Mouse (Mus musculus) embryonic facial prominence, embryonic 12.5 days (tissue): ENCODE results near the gene Ddb1. TPM values are rescaled to one million over a fixed set of nuclear protein-coding genes. Genes with fewer than 3 reads are reported as not detected.

Source experiments
- ATAC-seq: fragments of 200-750 bp; cut with Nextera tagmentation; 2 replicates; pipeline ENCODE4 v1.8.0; 2017; ENCODE audit not compliant: insufficient number of reproducible peaks, insufficient read depth, low FRiP score, low TSS enrichment
- H3K27ac ChIP-seq: fragments of 300-500 bp; sonication (generic); 2 replicates; pipeline ENCODE4 v1.5.1; 2016; ENCODE audit warnings: mild to moderate bottlenecking
- H3K27me3 ChIP-seq: fragments of 300-500 bp; sonication (generic); 2 replicates; pipeline ENCODE4 v1.6.1; 2016; ENCODE audit warnings: mild to moderate bottlenecking, moderate library complexity
- H3K36me3 ChIP-seq: fragments of 300-500 bp; sonication (generic); 2 replicates; pipeline ENCODE4 v1.6.1; 2016; ENCODE audit warnings: mild to moderate bottlenecking
- H3K4me1 ChIP-seq: fragments of 300-500 bp; sonication (generic); 2 replicates; pipeline ENCODE4 v1.6.1; 2016
- H3K4me2 ChIP-seq: fragments of 300-500 bp; sonication (generic); replicated peaks from 2 replicates; pipeline ENCODE4 v1.6.1; 2016; ENCODE audit warnings: mild to moderate bottlenecking, moderate library complexity
- H3K4me3 ChIP-seq: fragments of 300-500 bp; sonication (generic); 2 replicates; pipeline ENCODE4 v1.5.1; 2016; ENCODE audit warnings: mild to moderate bottlenecking
- H3K9ac ChIP-seq: fragments of 300-500 bp; sonication (generic); 2 replicates; pipeline ENCODE4 v1.6.1; 2016; ENCODE audit warnings: mild to moderate bottlenecking, moderate library complexity
- H3K9me3 ChIP-seq: fragments of 300-500 bp; sonication (generic); 2 replicates; pipeline ENCODE4 v1.6.1; 2016; ENCODE audit warnings: mild to moderate bottlenecking, moderate library complexity
- WGBS: fragments of 180-500 bp; shearing (Covaris S2); methylation state at CpG from one replicate; pipeline ENCODE4 v1.1.7; 2016; 5-methylcytosine and 5-hydroxymethylcytosine counted together
- polyA plus RNA-seq: library from polyadenylated mRNA; unstranded; fragments of >200 nt; fragmentation: Nextera tagmentation; extraction: Ambion mirVana; gene quantifications from 2 replicates; pipeline ENCODE4 v1.2.1, GENCODE M21; 2016

Gene Ddb1
- polyA plus RNA-seq, 1 experiment from 2014 or later, result 434 TPM

DNA sequence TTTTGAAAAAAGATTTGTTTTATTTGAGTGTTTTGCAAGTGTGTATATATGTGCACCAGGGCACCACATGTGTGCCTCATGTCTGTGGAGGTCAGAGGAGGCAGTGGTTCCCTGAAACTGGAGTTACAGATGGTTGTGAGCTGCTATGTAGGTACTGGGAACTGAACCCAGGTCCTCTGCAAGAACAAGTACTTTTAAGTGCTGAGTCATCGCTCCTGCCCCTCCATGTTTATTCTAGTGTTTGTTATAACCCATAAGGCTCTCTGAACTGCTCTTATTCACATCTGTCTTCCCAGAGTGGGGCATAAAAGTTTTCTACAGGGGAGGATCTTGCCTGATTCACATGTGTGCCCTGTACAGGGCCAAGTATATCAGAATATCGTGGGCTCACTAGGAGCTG is 5.5 kb upstream of the Ddb1 start:
- H3K4me1 ChIP-seq, result peaks cover 9% of the 10 kb centered on the region
- no peak overlapping the region for H3K4me2 ChIP-seq
- ATAC-seq, result no peak
- H3K36me3 ChIP-seq, result peaks cover 26% of the 10 kb centered on the region
- H3K27ac ChIP-seq, result no peak overlapping the region
- H3K27me3 ChIP-seq, result no peaks in the 10 kb centered on the region
- 92% methylated on average over 2 of the region's 2 CpGs for WGBS
- H3K4me3 ChIP-seq, result no peak overlapping the region
- H3K9ac ChIP-seq, result no peak overlapping the region
- H3K9me3 ChIP-seq, result no peaks in the 10 kb centered on the region

DNA sequence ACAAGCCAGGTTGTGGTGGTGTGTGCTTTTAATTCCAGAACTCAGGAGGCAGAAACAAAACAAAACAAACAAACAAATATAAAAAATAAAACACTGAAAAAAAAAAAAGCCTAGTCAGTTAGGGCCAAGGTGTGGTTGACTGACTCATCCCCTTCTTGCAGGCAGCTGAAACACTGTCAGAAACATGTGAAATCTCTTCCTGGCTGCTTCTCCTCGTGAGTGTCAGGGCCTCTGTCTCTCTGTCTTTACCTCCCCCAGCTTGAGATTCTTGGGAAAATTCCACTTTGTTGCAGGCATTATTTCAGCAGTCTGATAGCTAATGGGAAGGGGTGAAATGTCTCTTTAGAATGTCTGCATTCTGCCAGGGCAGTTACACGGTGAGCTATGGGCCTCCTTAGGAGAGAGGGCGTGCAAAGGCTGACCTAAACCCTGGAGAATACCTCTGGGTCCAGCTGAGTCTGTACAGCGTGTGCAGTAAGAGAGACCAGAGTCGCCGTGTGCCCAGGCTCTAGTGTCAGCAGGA is 2.8 kb upstream of the Ddb1 start:
- Histone ChIP-seq H3K4me2 (peak overlapping the region; percentile 54), H3K4me3 (peak overlapping the region; percentile 32), H3K9ac (peak overlapping the region; percentile 61), H3K27ac (peak overlapping the region; percentile 94), H3K9me3 (no peaks in the 10 kb centered on the region), H3K4me1 (peaks cover 20% of the 10 kb centered on the region), H3K36me3 (peaks cover 17% of the 10 kb centered on the region), H3K27me3 (no peaks in the 10 kb centered on the region)
- ATAC-seq, result peak; percentile 28; the same call in 1 of the 2 replicates
- WGBS, result 7% methylated on average over 6 of the region's 6 CpGs

DNA sequence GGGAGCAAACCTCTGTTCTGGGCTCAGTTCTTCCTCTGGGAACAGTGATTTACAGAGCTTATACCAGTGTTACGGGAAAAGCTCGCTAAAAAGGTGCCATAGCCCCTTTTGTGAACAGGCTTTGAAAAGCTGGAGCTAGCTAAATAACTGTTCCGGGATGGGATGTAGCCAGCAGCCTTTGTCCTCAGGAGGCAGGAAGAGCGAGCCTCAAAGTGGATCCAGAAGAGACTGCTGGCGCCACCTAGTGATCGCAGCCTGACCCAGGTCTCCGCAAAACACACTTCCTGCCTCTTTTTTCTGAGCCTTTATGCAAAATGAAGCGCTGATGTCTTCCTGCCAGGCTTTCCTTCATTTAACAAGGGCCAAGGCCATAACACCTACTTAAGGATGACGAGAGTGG is 2.3 kb upstream of the Ddb1 start:
- ATAC-seq, result 0 out of 2 replicates have a peak, but pooled peaks have one; percentile 50
- H3K4me3 ChIP-seq, result peak overlapping the region; percentile 32

DNA sequence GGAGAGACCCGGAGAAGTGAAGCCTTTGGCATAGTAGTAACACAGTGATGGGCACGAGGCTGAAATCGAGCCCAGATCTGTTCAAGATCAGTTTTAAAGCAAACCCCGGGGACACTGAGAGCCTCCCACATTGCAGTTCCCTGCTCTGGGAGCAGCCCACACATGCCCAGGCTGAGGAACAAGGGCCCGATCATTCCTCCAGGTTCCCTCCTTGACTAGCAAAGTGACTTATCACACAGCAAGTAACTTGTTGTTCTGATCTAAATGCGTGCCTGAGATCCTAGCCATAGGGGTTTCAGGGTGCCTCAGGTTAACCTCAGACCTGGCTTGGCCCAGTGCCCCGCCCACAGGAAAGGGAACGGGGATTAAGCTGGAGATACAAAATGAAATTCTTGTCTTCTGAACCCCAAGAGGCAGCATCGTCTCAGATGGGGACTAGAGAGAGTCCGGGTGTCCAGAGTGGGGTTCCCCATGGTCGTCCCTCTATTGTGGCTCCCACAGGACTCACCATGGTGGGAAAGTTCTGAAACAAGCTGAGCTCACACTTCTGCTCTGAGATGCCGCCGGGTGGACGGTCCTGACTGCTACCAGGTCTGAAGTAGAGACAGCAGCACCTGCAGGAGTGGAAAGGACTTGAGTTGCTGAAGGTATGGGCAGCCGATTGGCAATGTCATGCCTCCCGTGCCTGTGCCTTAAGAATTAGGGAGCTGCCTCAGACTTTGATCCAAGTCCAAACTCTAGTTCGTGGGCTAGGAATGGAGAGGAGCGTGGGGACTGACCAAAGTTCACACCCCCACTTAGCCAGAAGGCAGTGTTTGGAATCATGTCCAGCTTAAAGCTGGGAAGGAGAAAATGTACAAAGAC is 1.2 kb upstream of the Ddb1 start:
- H3K9ac ChIP-seq, result peak overlapping the region; percentile 92; the same call in 1 of the 2 replicates

More for the DNA sequence above, 2.3 kb upstream of the Ddb1 start:
- Histone ChIP-seq H3K36me3 (peaks cover 22% of the 10 kb centered on the region), H3K4me2 (peak overlapping the region; percentile 54), H3K9me3 (no peaks in the 10 kb centered on the region), H3K27me3 (no peaks in the 10 kb centered on the region), H3K27ac (peak overlapping the region; percentile 94), H3K9ac (peak overlapping the region; percentile 61), H3K4me1 (peaks cover 25% of the 10 kb centered on the region)
- 1% methylated on average over 9 of the region's 9 CpGs for whole genome bisulfite sequencing

DNA sequence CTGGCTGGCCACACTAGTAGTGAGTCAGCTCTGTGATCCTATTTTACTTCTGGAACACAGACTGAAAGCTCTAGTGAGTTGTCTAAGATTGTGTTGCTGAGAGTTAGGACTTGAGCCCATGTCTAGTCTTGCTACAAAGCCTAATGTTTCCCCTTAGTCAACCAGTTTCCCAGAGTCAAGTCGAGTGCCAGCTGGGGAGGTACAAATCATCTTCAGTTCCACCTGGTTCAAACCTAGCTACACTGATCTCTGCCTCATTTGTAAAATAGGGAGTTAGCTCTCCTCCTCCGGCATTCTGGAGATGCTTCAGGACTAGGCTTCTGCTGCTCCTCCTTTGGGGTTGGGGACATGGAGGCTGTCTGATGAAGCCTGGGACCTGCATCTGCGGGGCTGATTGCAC is 593 bp upstream of the Ddb1 start:
- peak overlapping the region; percentile 93 for H3K27ac ChIP-seq
- 53% methylated on average over 3 of the region's 3 CpGs for WGBS

More for the DNA sequence above, 1.2 kb upstream of the Ddb1 start:
- no peak overlapping the region for H3K4me2 ChIP-seq
- H3K4me1 ChIP-seq, result peaks cover 27% of the 10 kb centered on the region
- H3K36me3 ChIP-seq, result peaks cover 24% of the 10 kb centered on the region
- ATAC-seq, result no peak
- 86% methylated on average over 18 of the region's 18 CpGs for WGBS
- H3K27ac ChIP-seq, result peak overlapping the region; percentile 94
- no peak overlapping the region for H3K4me3 ChIP-seq
- H3K27me3 ChIP-seq, result no peaks in the 10 kb centered on the region
- no peaks in the 10 kb centered on the region for H3K9me3 ChIP-seq

DNA sequence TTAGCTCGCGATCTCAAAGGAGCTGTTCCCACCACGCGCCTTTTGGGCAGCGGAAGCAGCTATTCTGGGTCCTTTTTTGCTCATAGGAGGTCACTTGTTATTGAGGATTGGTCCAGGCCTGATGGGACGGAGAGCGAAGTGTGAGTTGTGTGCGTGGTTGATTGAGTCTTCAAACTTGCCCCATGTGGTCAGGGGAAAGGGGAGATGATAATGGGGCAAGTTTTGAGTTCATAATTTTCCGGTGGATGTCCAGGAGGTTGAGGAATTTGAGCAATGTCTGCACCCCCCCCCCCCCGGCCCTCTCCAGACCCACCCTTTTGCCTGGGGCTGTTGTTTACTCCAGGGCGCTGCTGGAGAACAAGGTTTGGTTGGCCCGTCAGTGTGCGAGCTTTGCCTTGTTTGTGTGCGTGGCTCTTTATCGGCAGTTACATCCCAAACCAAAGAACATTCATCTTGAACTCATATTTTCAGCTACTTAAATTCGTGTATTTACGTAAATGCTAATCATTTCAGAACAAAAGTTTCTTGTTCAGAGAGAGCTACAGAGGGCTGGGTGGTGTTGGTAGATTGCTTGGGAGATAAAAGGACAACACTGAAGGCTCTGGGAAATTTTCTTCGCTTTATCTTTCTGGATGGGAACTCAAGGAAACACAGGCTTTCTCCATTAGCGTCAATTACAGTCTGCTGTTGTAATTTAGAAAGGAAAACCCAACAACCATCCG is 935 bp downstream of the Ddb1 start:
- no peak for ATAC-seq
- Histone ChIP-seq H3K27me3 (no peaks in the 10 kb centered on the region), H3K9ac (peak overlapping the region; percentile 92), H3K4me2 (peak overlapping the region; percentile 61), H3K4me1 (peaks cover 27% of the 10 kb centered on the region), H3K9me3 (no peaks in the 10 kb centered on the region), H3K4me3 (peak overlapping the region; percentile 84), H3K27ac (peak overlapping the region; percentile 93), H3K36me3 (peaks cover 38% of the 10 kb centered on the region)
- 7% methylated on average over 20 of the region's 20 CpGs for WGBS

More for the DNA sequence above, 593 bp upstream of the Ddb1 start:
- peaks cover 27% of the 10 kb centered on the region for H3K4me1 ChIP-seq
- peak overlapping the region; percentile 84 for H3K4me3 ChIP-seq
- H3K36me3 ChIP-seq, result peaks cover 29% of the 10 kb centered on the region
- H3K27me3 ChIP-seq, result no peaks in the 10 kb centered on the region
- no peaks in the 10 kb centered on the region for H3K9me3 ChIP-seq
- no peak for ATAC-seq
- H3K9ac ChIP-seq, result peak overlapping the region; percentile 92
- H3K4me2 ChIP-seq, result peak overlapping the region; percentile 61

DNA sequence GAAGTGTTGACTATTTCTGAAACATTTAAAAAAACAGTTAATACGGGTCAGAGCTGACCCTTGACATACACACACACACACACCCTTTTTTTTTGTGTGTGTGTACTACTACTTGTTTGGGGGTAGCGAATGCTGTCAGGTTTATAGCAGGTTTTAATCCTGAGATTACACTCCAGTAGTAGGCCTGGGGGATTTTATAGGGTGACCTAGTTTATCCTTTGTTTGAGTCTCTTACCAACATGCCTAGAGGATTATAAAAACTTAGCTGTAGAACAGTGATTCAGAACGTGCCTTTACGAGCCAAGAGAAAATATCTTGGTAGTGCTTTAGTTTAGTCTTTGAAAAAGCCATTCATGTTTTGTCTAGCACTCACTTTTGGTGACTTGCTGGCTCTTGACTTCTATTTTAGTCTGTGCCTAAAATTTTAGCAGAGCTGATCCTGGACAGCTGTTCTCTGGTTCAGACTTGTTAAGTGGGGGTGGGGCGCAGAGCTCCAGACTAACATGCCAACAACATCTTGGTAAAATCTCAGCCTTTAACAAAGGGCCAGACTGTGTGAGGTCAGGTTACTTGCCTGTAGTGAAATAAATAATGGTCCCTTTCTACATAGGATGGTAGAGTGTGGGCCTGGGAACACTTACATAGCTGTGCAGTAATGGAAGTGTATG is 3.6 kb downstream of the Ddb1 start:
- Histone ChIP-seq H3K27ac (no peak overlapping the region), H3K36me3 (peaks cover 63% of the 10 kb centered on the region), H3K9me3 (no peaks in the 10 kb centered on the region), H3K4me1 (peaks cover 23% of the 10 kb centered on the region), H3K4me3 (no peak overlapping the region), H3K27me3 (no peaks in the 10 kb centered on the region), H3K4me2 (no peak overlapping the region), H3K9ac (no peak overlapping the region)
- 83% methylated on average over 5 of the region's 5 CpGs for WGBS
- no peak for ATAC-seq

DNA sequence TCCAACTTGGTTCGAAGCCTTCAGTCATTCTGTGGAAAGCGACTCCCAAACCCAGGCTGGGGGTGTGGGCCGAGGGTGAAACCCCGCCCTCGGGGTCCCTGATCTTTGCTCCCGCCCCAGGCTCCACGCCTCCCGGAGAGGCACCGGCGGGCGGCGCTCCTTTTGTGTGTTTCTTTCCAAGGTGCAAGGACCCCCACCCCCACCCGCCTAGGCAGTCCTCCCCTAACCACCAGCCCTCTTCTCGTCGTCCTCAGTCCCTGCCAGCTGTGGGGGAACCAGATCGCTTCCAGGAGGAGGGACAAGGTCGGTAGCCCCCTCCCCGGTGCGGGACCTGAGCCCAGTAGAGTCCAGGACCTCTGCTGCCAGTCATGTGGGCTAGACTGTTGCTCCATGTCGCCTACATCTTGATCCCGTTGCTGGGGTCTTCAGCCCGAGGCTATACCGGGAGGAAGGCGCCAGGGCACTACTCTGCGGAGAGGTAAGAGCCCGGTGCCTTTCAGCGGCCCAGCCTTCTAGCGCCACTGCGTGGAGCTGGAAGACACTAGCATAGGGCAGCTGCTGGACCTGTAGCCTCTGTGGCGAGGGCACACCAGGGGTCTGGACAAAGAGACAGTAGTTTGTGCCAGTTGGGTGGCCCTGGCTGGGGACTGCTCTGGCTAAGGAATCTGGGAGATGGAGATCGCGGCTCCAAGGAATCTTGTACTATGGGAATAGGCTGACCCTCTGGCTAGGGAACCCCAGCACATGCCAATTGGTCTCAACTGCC is 29.2 kb downstream of the Ddb1 start, which contains the start of gene Vwce:
Vwce (plus strand) TSS at position 108 of the 766 bp plus-strand sequence.
- Histone ChIP-seq H3K4me2 (peak within 1 kb of the TSS; percentile 93), H3K9me3 (no peaks in the 10 kb centered on the region), H3K27me3 (0 out of 2 replicates have a peak, but pooled peaks cover 3% of the 10 kb centered on the region), H3K4me1 (peaks cover 13% of the 10 kb centered on the region), H3K9ac (peak within 1 kb of the TSS; percentile 61), H3K27ac (peak within 1 kb of the TSS; percentile 30; the same call in 1 of the 2 replicates), H3K4me3 (peak within 1 kb of the TSS; percentile 45), H3K36me3 (peaks cover 19% of the 10 kb centered on the region)
- peak; percentile 81 for ATAC-seq
- WGBS, result 2% methylated on average over 32 of the region's 32 CpGs

DNA sequence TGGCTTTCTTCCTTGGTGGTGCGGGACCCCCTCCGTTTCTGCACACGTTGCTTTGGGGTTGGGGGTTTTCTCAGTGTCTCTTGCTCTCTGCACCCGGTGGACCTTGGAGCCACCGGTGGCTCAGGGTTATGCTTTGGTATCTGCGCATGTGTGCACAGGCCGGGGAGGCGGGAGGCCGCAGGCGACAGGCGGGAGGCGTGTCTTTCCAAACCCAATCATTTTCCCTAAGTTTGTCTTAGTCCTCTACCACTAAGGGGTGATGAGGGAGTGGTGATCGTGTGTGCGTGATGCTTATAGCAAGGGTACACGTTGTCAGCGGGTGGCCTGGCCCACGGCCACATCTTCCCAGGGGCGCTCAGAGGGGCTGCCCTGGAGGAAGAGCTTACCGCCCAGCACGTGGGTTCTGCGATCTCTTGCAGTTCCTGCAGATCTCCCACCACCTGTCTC is 29.8 kb downstream of the Ddb1 start:
- ATAC-seq, result peak; percentile 67
- H3K9ac ChIP-seq, result peak overlapping the region; percentile 61
- peaks cover 13% of the 10 kb centered on the region for H3K4me1 ChIP-seq
- H3K9me3 ChIP-seq, result no peaks in the 10 kb centered on the region
- peak overlapping the region; percentile 45 for H3K4me3 ChIP-seq
- WGBS, result 5% methylated on average over 21 of the region's 21 CpGs
- peaks cover 13% of the 10 kb centered on the region for H3K36me3 ChIP-seq
- H3K27ac ChIP-seq, result peak overlapping the region; percentile 30; the same call in 1 of the 2 replicates
- H3K4me2 ChIP-seq, result peak overlapping the region; percentile 93
- H3K27me3 ChIP-seq, result 0 out of 2 replicates have a peak, but pooled peaks cover 3% of the 10 kb centered on the region

DNA sequence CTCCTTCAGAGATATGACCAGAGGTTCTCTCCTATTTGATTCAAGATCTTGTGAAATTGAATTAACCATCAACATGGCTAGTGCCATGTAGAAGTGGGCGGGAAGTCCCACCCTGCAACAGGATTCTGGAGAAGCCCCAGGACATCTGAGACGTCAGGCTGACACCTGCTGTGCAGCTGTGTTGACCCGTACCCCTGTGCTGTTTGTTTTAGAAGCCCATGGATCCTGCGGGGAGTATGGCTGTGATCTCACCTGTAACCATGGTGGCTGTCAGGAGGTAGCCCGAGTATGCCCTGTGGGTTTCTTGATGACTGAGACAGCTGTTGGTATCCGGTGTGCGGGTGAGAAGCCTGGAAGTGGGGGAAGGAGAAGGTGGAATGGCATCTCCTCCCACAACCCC is 32.7 kb downstream of the Ddb1 start:
- Histone ChIP-seq H3K9ac (no peak overlapping the region), H3K9me3 (no peaks in the 10 kb centered on the region), H3K27ac (no peak overlapping the region), H3K4me2 (no peak overlapping the region), H3K36me3 (no peaks in the 10 kb centered on the region), H3K27me3 (0 out of 2 replicates have a peak, but pooled peaks cover 3% of the 10 kb centered on the region), H3K4me3 (no peak overlapping the region), H3K4me1 (peaks cover 22% of the 10 kb centered on the region)
- 57% methylated on average over 7 of the region's 7 CpGs for WGBS
- no peak for ATAC-seq
